In the genomic region with DNA sequence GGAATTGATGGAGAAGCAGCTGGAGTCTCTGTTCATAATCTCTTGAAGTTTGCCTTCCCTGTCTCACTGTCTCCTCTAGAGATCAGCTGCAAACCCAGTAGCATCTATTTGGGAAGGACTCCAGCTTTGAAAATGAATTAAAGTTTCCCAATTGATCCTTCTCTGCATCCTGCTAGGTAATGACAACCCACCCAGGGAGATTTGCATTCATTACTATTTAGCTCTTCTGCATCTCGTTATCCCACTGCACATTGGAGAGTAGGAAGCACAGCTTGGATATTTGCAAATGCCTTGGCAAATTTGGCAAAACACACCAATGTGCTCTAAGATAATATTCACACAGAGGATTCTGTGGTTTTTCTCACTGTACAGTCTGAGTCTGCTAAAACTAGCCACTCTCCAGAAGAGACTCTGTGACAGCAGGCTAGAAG, we compare ENCODE assay signal across 17 mouse cellular contexts.
DNase-seq lines count a peak whose midpoint lies in the region; ATAC-seq and TF ChIP-seq lines count a peak whose summit lies in the region.
"Had no signal": no experiment of that assay in that cellular context is flagged by ENCODE, and none has a peak within 500 bp of the region (broad histone marks: within the 10 kb centered on the region; RNA-seq: fewer than 3 reads in every experiment).

No protein-coding gene starts in this region.

- H3K27me3 ChIP-seq in midbrain, embryonic 13.5 days, result no peaks in the 10 kb centered on the region
- H3K27me3 ChIP-seq: hindbrain, embryonic 13.5 days; neural tube, embryonic 13.5 days had no signal

- TF ChIP-seq CTCF in layer of hippocampus, adult 2 months (conservative IDR thresholded peaks at IDR 0.05), result no peak

- ATAC-seq in midbrain, embryonic 13.5 days, result peak; percentile 40; the same call in 1 of the 2 replicates
- ATAC-seq: CD4-positive, CD25-positive, alpha-beta regulatory T cell, adult 4 months had no signal

- no peaks in the 10 kb centered on the region for H3K36me3 ChIP-seq in midbrain, embryonic 13.5 days
- H3K36me3 ChIP-seq: hindbrain, embryonic 13.5 days; neural tube, embryonic 13.5 days had no signal

- H3K27ac ChIP-seq in layer of hippocampus, adult 2 months, result peak overlapping the region; percentile 74; the same call in 1 of the 2 replicates
- no peak overlapping the region for H3K27ac ChIP-seq in midbrain, embryonic 13.5 days
- H3K27ac ChIP-seq: heart, adult 2 months; hindbrain, embryonic 13.5 days; neural tube, embryonic 13.5 days had no signal

- H3K4me2 ChIP-seq in midbrain, embryonic 13.5 days (replicated peaks), result no peak overlapping the region
- H3K4me2 ChIP-seq: hindbrain, embryonic 13.5 days; neural tube, embryonic 13.5 days had no signal

- peaks cover 13% of the 10 kb centered on the region for H3K4me1 ChIP-seq in midbrain, embryonic 13.5 days (replicated peaks)
- H3K4me1 ChIP-seq: hindbrain, embryonic 13.5 days; neural tube, embryonic 13.5 days had no signal

- WGBS in midbrain, embryonic 13.5 days, result 11% methylated on average over 1 of the region's 1 CpGs

- DNase-seq in layer of hippocampus, adult 11-12 months (ENCODE audit: low spot score), result peak; percentile 22
- DNase-seq in layer of hippocampus, postnatal 25 days (ENCODE audit: extremely low spot score in 1 of 2, low spot score in 1 of 2), result no peak
- DNase-seq in brain, embryonic 18.5 days (ENCODE audit: low read depth, low spot score), result peak; percentile 51
- peak in 1 of 2 experiments; percentile 78 for DNase-seq in layer of hippocampus, adult 2 months (ENCODE audit: low spot score in 2 of 2)
- DNase-seq in adrenal gland, postnatal 4 days (ENCODE audit: low spot score in 2 of 2), result no peak
- DNase-seq in kidney, postnatal 10 days, result no peak
- DNase-seq: adrenal gland, postnatal 10 days; cerebellum, adult 11 months; cerebellum, postnatal 36 days; gastrocnemius, postnatal 10 days; heart, adult 2 months; kidney, adult 8-10 months; thymus, postnatal 14 days had no signal

- H3K4me3 ChIP-seq in layer of hippocampus, adult 2 months, result no peak overlapping the region
- H3K4me3 ChIP-seq in midbrain, embryonic 13.5 days (replicated peaks), result no peak overlapping the region
- H3K4me3 ChIP-seq: heart, adult 2 months; hindbrain, embryonic 13.5 days; neural tube, embryonic 13.5 days had no signal

- no peaks in the 10 kb centered on the region for H3K9me3 ChIP-seq in midbrain, embryonic 13.5 days
- H3K9me3 ChIP-seq: hindbrain, embryonic 13.5 days; neural tube, embryonic 13.5 days had no signal

- no peak overlapping the region for H3K9ac ChIP-seq in midbrain, embryonic 13.5 days (replicated peaks)
- H3K9ac ChIP-seq: hindbrain, embryonic 13.5 days; neural tube, embryonic 13.5 days had no signal

Comparison
In these comparisons a context has a peak if more than half of its experiments do, and no peak if none do; other contexts are left out.
1. DNase-seq: peak in layer of hippocampus, adult 11-12 months (single experiment) and brain, embryonic 18.5 days (single experiment); none in layer of hippocampus, postnatal 25 days (0 of 2), adrenal gland, postnatal 4 days (0 of 2) and kidney, postnatal 10 days (single experiment).